Mouse (Mus musculus) spleen, postnatal 36 days (tissue): ENCODE measurements around the gene Tma7.
A peak's percentile ranks its signal among the peaks of the same experiment; 100 is the strongest.

Experiments
- DNase-seq, 2 experiments: peaks; one replicate each; pipeline ENCODE4 v3.0.0; 2022; ENCODE audit warnings: low spot score in 2 of 2, mixed read lengths in 1 of 2

The Tma7 gene

GRCm38 (mm10) chr9:109082124-109082800 lies at the start of gene Tma7, which contains the start of gene Ccdc51:
TSS of gene Tma7 (minus strand) at chr9:109082587.
TSS of gene Ccdc51 (plus strand) at chr9:109082493.
- peak; percentile 92 for DNase-seq

- DNase-seq = no peak
Observed at GRCm38 (mm10) chr9:109130076-109130475, 47.7 kb upstream of the Tma7 start.

GRCm38 (mm10) chr9:109128211-109128610 lies 45.8 kb upstream of the Tma7 start:
- no peak for DNase-seq

- DNase-seq = no peak
Observed at GRCm38 (mm10) chr9:109127076-109127475, 44.7 kb upstream of the Tma7 start.

GRCm38 (mm10) chr9:109125481-109125880 lies 43.1 kb upstream of the Tma7 start:
- no peak for DNase-seq

GRCm38 (mm10) chr9:109125043-109125442 lies 42.7 kb upstream of the Tma7 start:
- DNase-seq = no peak

- DNase-seq = no peak
Observed at GRCm38 (mm10) chr9:109124164-109124563, 41.8 kb upstream of the Tma7 start.

- DNase-seq = no peak
Observed at GRCm38 (mm10) chr9:109123266-109123665, 40.9 kb upstream of the Tma7 start.

GRCm38 (mm10) chr9:109122553-109123085 lies 40.2 kb upstream of the Tma7 start:
- DNase-seq = peak in 1 of 2 experiments; percentile 34

- DNase-seq = no peak
Observed at GRCm38 (mm10) chr9:109120956-109121355, 38.6 kb upstream of the Tma7 start.

- DNase-seq = no peak
Observed at GRCm38 (mm10) chr9:109119571-109119970, 37.2 kb upstream of the Tma7 start.

- no peak for DNase-seq
Observed at GRCm38 (mm10) chr9:109118106-109118505, 35.7 kb upstream of the Tma7 start.

- DNase-seq = no peak
Observed at GRCm38 (mm10) chr9:109116205-109116604, 33.8 kb upstream of the Tma7 start.

GRCm38 (mm10) chr9:109114871-109115270 lies 32.5 kb upstream of the Tma7 start:
- no peak for DNase-seq

GRCm38 (mm10) chr9:109114276-109114675 lies 31.9 kb upstream of the Tma7 start:
- no peak for DNase-seq

- DNase-seq = no peak
Observed at GRCm38 (mm10) chr9:109113331-109113730, 30.9 kb upstream of the Tma7 start.

GRCm38 (mm10) chr9:109111591-109111990 lies 29.2 kb upstream of the Tma7 start:
- no peak for DNase-seq

GRCm38 (mm10) chr9:109111101-109111500 lies 28.7 kb upstream of the Tma7 start:
- no peak for DNase-seq

GRCm38 (mm10) chr9:109110240-109110639 lies 27.9 kb upstream of the Tma7 start:
- DNase-seq = no peak

- DNase-seq = no peak
Observed at GRCm38 (mm10) chr9:109107341-109107740, 25.0 kb upstream of the Tma7 start.

GRCm38 (mm10) chr9:109105648-109106047 lies 23.3 kb upstream of the Tma7 start:
- no peak for DNase-seq

- no peak for DNase-seq
Observed at GRCm38 (mm10) chr9:109105011-109105410, 22.6 kb upstream of the Tma7 start.

GRCm38 (mm10) chr9:109104083-109104482 lies 21.7 kb upstream of the Tma7 start:
- DNase-seq = no peak

GRCm38 (mm10) chr9:109103250-109103649 lies 20.9 kb upstream of the Tma7 start:
- no peak for DNase-seq
